Mouse (Mus musculus) CH12.LX (cell line): ENCODE data around the gene RPS10-NUDT3. TPM values are rescaled to one million over a fixed set of nuclear protein-coding genes. Genes with fewer than 3 reads are reported as not detected.

Source experiments
- DNase-seq: peaks from one replicate; pipeline ENCODE4 v3.0.0-alpha.2; 2013; ENCODE audit errors: extremely low read depth
- H3K27ac ChIP-seq: 2 replicates; pipeline ENCODE4 v1.5.1; 2012; ENCODE audit warnings: low read depth, mild to moderate bottlenecking, control low read depth, moderate library complexity; ENCODE audit not compliant: insufficient read depth
- H3K27me3 ChIP-seq: replicated peaks from 2 replicates; pipeline ENCODE3; 2012; ENCODE audit warnings: inconsistent platforms
- H3K36me3 ChIP-seq, 2 experiments: replicated peaks in 1 of 2; 2 replicates each; pipeline versions ENCODE3 to v1.6.1; 2012; ENCODE audit warnings: inconsistent platforms in 1 of 2, low read length in 1 of 2, mild to moderate bottlenecking in 1 of 2, mixed read lengths in 1 of 2, moderate library complexity in 1 of 2; ENCODE audit not compliant: control insufficient read depth in 1 of 2, insufficient read depth in 1 of 2
- H3K4me1 ChIP-seq, 2 experiments: 2 replicates each; pipeline ENCODE4 v1.6.1; 2012; ENCODE audit warnings: inconsistent platforms in 1 of 2, moderate library complexity in 1 of 2; ENCODE audit not compliant: insufficient read depth in 2 of 2, control insufficient read depth in 1 of 2
- H3K4me2 ChIP-seq: 2 replicates; pipeline ENCODE4 v1.6.1; 2012; ENCODE audit warnings: low read depth, mild to moderate bottlenecking, control low read depth; ENCODE audit not compliant: poor library complexity, insufficient read depth, severe bottlenecking
- H3K4me3 ChIP-seq, 3 experiments: fragments of 150-350 bp in 1 of 3; sonication (generic) in 1 of 3; replicated peaks in 1 of 3; 2 replicates each; pipeline versions ENCODE3 to v1.5.1; 2011 to 2012; ENCODE audit warnings: low read depth in 2 of 3, low read length in 2 of 3, mild to moderate bottlenecking in 2 of 3, moderate library complexity in 2 of 3, control low read depth in 1 of 3, improper control_type of control experiment in 1 of 3, inconsistent platforms in 1 of 3, mixed read lengths in 1 of 3; ENCODE audit not compliant: poor library complexity in 1 of 3
- H3K79me2 ChIP-seq: replicated peaks from 2 replicates; pipeline ENCODE4 v1.6.1; 2012; ENCODE audit warnings: mild to moderate bottlenecking, moderate library complexity; ENCODE audit not compliant: control insufficient read depth, poor library complexity, insufficient read depth, severe bottlenecking; ENCODE audit errors: extremely low read depth
- H3K9ac ChIP-seq: 2 replicates; pipeline ENCODE4 v1.6.1; 2012; ENCODE audit warnings: low read depth, mild to moderate bottlenecking, control low read depth, moderate library complexity; ENCODE audit not compliant: insufficient read depth
- H3K9me3 ChIP-seq: replicated peaks from 2 replicates; pipeline ENCODE3; 2012; ENCODE audit warnings: low read length, inconsistent platforms, mixed read lengths
- CTCF ChIP-seq, 2 experiments: IDR thresholded peaks in 1 of 2; conservative IDR thresholded peaks in 1 of 2; 2 replicates each; pipeline ENCODE4 v1.5.1; 2011 to 2012; ENCODE audit warnings: low read depth in 2 of 2, low read length in 2 of 2, improper control_type of control experiment in 1 of 2, inconsistent platforms in 1 of 2, mild to moderate bottlenecking in 1 of 2, moderate library complexity in 1 of 2
- E2F4 ChIP-seq: IDR thresholded peaks from 2 replicates; pipeline ENCODE4 v1.6.1; 2011; ENCODE audit warnings: low read depth, low read length, improper control_type of control experiment; ENCODE audit not compliant: insufficient replicate concordance
- ELF1 ChIP-seq: IDR thresholded peaks from 2 replicates; pipeline ENCODE4 v1.6.1; 2014; ENCODE audit warnings: low read depth, mild to moderate bottlenecking, inconsistent platforms, low read length, improper control_type of control experiment
- HCFC1 ChIP-seq: IDR thresholded peaks from 2 replicates; pipeline ENCODE4 v1.6.1; 2012; ENCODE audit warnings: low read depth, mild to moderate bottlenecking, inconsistent platforms, low read length, improper control_type of control experiment
- JUN ChIP-seq: IDR thresholded peaks from 2 replicates; pipeline ENCODE4 v1.6.1; 2011; ENCODE audit warnings: low read depth, mild to moderate bottlenecking, low read length, improper control_type of control experiment, moderate library complexity; ENCODE audit not compliant: insufficient read depth
- JUND ChIP-seq: conservative IDR thresholded peaks from 2 replicates; pipeline ENCODE4 v1.6.1; 2011; ENCODE audit warnings: low read depth, low read length, improper control_type of control experiment
- KAT2A ChIP-seq: IDR thresholded peaks from 2 replicates; pipeline ENCODE4 v1.6.1; 2012; ENCODE audit warnings: low read length, improper control_type of control experiment, inconsistent platforms; ENCODE audit not compliant: insufficient replicate concordance
- MAZ ChIP-seq: IDR thresholded peaks from 2 replicates; pipeline ENCODE4 v1.6.1; 2012; ENCODE audit warnings: low read depth, mild to moderate bottlenecking, inconsistent platforms, low read length, improper control_type of control experiment, moderate library complexity
- MXI1 ChIP-seq: IDR thresholded peaks from 2 replicates; pipeline ENCODE4 v1.6.1; 2011; ENCODE audit warnings: mild to moderate bottlenecking, low read depth, low read length, improper control_type of control experiment
- MYC ChIP-seq: IDR thresholded peaks from 2 replicates; pipeline ENCODE4 v1.6.1; 2011; ENCODE audit warnings: low read depth, mild to moderate bottlenecking, improper control_type of control experiment, low read length
- NELFE ChIP-seq: IDR thresholded peaks from 2 replicates; pipeline ENCODE4 v1.6.1; 2011; ENCODE audit warnings: low read depth, low read length, improper control_type of control experiment
- NRF1 ChIP-seq: IDR thresholded peaks from 2 replicates; pipeline ENCODE4 v1.6.1; 2014; ENCODE audit warnings: low read depth, mild to moderate bottlenecking, inconsistent platforms, low read length, improper control_type of control experiment, moderate library complexity
- POLR2A ChIP-seq: IDR thresholded peaks from 2 replicates; pipeline ENCODE4 v1.6.1; 2011; ENCODE audit warnings: low read depth, mild to moderate bottlenecking, improper control_type of control experiment, low read length
- POLR2AphosphoS2 ChIP-seq: IDR thresholded peaks from 2 replicates; pipeline ENCODE4 v1.6.1; 2011; ENCODE audit warnings: low read depth, low read length, improper control_type of control experiment
- RAD21 ChIP-seq: IDR thresholded peaks from 2 replicates; pipeline ENCODE4 v1.6.1; 2011; ENCODE audit warnings: low read depth, mild to moderate bottlenecking, low read length, improper control_type of control experiment, moderate library complexity
- RCOR1 ChIP-seq: conservative IDR thresholded peaks from 2 replicates; pipeline ENCODE4 v1.6.1; 2012; ENCODE audit warnings: low read depth, mild to moderate bottlenecking, inconsistent platforms, low read length, improper control_type of control experiment
- SMC3 ChIP-seq: IDR thresholded peaks from 2 replicates; pipeline ENCODE4 v1.6.1; 2011; ENCODE audit warnings: low read depth, low read length, improper control_type of control experiment
- TCF12 ChIP-seq: IDR thresholded peaks from 2 replicates; pipeline ENCODE4 v1.6.1; 2014; ENCODE audit warnings: low read depth, mild to moderate bottlenecking, inconsistent platforms, low read length, improper control_type of control experiment
- UBTF ChIP-seq: IDR thresholded peaks from 2 replicates; pipeline ENCODE4 v1.6.1; 2012; ENCODE audit warnings: low read depth, mild to moderate bottlenecking, inconsistent platforms, low read length, improper control_type of control experiment, moderate library complexity
- dilution Hi-C: fragments of 300-500 bp; cut with MboI; formaldehyde crosslinking; loops from 2 replicates; pipeline ENCODE4 v1.14.3; 2020; ENCODE audit warnings: low sequenced_read_pairs; ENCODE audit not compliant: extremely low pct_unique_long_range_greater_than_20kb, extremely low pct_ligation_motif_present
- in situ Hi-C: fragments of 300-500 bp; cut with MboI; formaldehyde crosslinking; loops from 3 replicates; pipeline ENCODE4 v1.14.3; 2019; ENCODE audit warnings: low sequenced_read_pairs, low pct_ligation_motif_present, low pct_unique_long_range_greater_than_20kb, mixed read lengths
- polyA plus RNA-seq: library from polyadenylated mRNA; unstranded; fragments of >175 nt; gene quantifications from 2 replicates; pipeline ENCODE4 v1.2.1, GENCODE M21; 2012; ENCODE audit warnings: low read depth; ENCODE audit not compliant: insufficient read length
- total RNA-seq, 2 experiments: library from RNA; depleted of rRNA; stranded (reverse); fragments of 300-350 nt in 1 of 2; fragments of >200 nt in 1 of 2; gene quantifications; 2 replicates each; pipeline ENCODE4 v1.2.3; 2012 to 2014

Gene RPS10-NUDT3
- total and polyA plus RNA-seq, 3 experiments = 30.3 TPM; not detected in 2

- Histone ChIP-seq H3K27ac (no peak overlapping the region), H3K9ac (no peak overlapping the region), H3K4me2 (no peak overlapping the region), H3K4me3 (peak overlapping the region in 1 of 3 experiments; percentile 23), H3K9me3 (no peaks in the 10 kb centered on the region), H3K27me3 (no peaks in the 10 kb centered on the region), H3K4me1 (peaks cover 15 to 32% of the 10 kb centered on the region in 2 experiments), H3K36me3 (peaks cover 0 to 12% of the 10 kb centered on the region in 2 experiments), H3K79me2 (no peaks in the 10 kb centered on the region)
- in situ Hi-C loops = no loop called here
- peak; percentile 57 for DNase-seq
- dilution Hi-C loops = no loop called here
- peak; percentile 47 for TF ChIP-seq SMC3
- TF ChIP-seq CTCF (conservative IDR thresholded peaks at IDR 0.05 in 1 of 2, IDR thresholded peaks at IDR 0.05 in 1 of 2; ENCODE audit: low read depth in 2 of 2, low read length in 2 of 2) = peak in 1 of 2 experiments; percentile 57; a peak in 2 of 4 replicates
- peak; percentile 26 for TF ChIP-seq RAD21
- no peak for TF ChIP-seq RCOR1
These were observed 40.4 kb upstream of the RPS10-NUDT3 start for GRCm38 (mm10) chr17:27675453-27675852.

- peaks cover 0 to 12% of the 10 kb centered on the region in 2 experiments for H3K36me3 ChIP-seq
- in situ Hi-C loops = no loop called here
- no peak overlapping the region for H3K27ac ChIP-seq
- no peak overlapping the region for H3K9ac ChIP-seq
- H3K4me1 ChIP-seq = peaks cover 15 to 20% of the 10 kb centered on the region in 2 experiments
- no peak overlapping the region for H3K4me2 ChIP-seq
- H3K27me3 ChIP-seq = no peaks in the 10 kb centered on the region
- no peaks in the 10 kb centered on the region for H3K9me3 ChIP-seq
- DNase-seq = no peak
- H3K4me3 ChIP-seq = no peak overlapping the region
- dilution Hi-C loops = no loop called here
- H3K79me2 ChIP-seq = no peaks in the 10 kb centered on the region
- no peak for TF ChIP-seq ELF1
These were observed 38.9 kb upstream of the RPS10-NUDT3 start for GRCm38 (mm10) chr17:27673945-27674344.

- Histone ChIP-seq H3K4me1 (peaks cover 11% of the 10 kb centered on the region in 2 experiments), H3K9me3 (no peaks in the 10 kb centered on the region), H3K9ac (no peak overlapping the region), H3K4me3 (no peak overlapping the region), H3K27ac (no peak overlapping the region), H3K27me3 (no peaks in the 10 kb centered on the region), H3K36me3 (peaks cover 0 to 15% of the 10 kb centered on the region in 2 experiments), H3K4me2 (no peak overlapping the region), H3K79me2 (no peaks in the 10 kb centered on the region)
- in situ Hi-C loops = no loop called here
- dilution Hi-C loops = no loop called here
- TF ChIP-seq RCOR1 (no peak), POLR2A (no peak)
- DNase-seq = no peak
These were observed 36.7 kb upstream of the RPS10-NUDT3 start for GRCm38 (mm10) chr17:27671720-27672119.

- Histone ChIP-seq H3K27me3 (peaks cover 8% of the 10 kb centered on the region), H3K36me3 (peaks cover 0 to 15% of the 10 kb centered on the region in 2 experiments), H3K4me3 (no peak overlapping the region), H3K79me2 (no peaks in the 10 kb centered on the region), H3K9ac (no peak overlapping the region), H3K4me2 (no peak overlapping the region), H3K9me3 (peaks cover 6% of the 10 kb centered on the region), H3K4me1 (peaks cover 4 to 31% of the 10 kb centered on the region in 2 experiments), H3K27ac (peak overlapping the region; percentile 54; the same call in 1 of the 2 replicates)
- DNase-seq = peak; percentile 68
- in situ Hi-C loops (loop anchor here (10.0 kb wide), 1 partner anchor 66 kb away; the partner anchor contains the start of gene Spdef), dilution Hi-C loops (no loop called here)
- TF ChIP-seq NRF1 (no peak), MXI1 (no peak), UBTF (no peak), NELFE (no peak), POLR2AphosphoS2 (no peak), E2F4 (no peak), MAZ (no peak), KAT2A (no peak), RCOR1 (no peak), MYC (peak; percentile 42; the same call in 1 of the 2 replicates), JUND (no peak), JUN (peak; percentile 40), HCFC1 (no peak), TCF12 (no peak), POLR2A (no peak)
These were observed 23.7 kb upstream of the RPS10-NUDT3 start for GRCm38 (mm10) chr17:27658767-27659166.
